Mouse (Mus musculus): ENCODE measurements around the gene Myo19. TPM values are rescaled to one million over a fixed set of nuclear protein-coding genes. Genes with fewer than 3 reads are reported as not detected.

The Myo19 gene
- polyA plus RNA-seq, 1 experiment from 2014 or later = 5.7 TPM

DNA sequence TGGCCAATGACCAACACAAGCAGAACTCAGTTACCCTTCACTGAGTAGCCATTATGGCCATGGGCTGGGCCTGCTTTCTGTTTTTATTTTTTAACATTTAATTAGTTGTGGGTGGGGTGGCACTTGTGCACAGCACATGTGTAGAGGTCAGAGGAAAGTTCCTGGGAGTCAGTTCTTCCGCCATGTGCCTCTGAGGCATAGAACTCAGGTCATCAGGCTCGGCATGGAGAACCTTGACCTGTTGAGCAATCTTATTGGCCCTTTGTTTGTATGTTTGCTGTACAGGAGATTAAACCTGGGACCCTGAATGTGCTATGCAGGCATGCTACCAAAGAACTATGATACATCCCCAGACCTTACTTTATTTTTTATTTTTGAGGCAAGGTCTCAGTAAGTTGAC, 9.5 kb downstream of the Myo19 start:
- no peaks in the 10 kb centered on the region for H3K9me3 ChIP-seq (ENCODE audit: control insufficient read depth, low read length)
- WGBS = 84% methylated on average over 2 of the region's 2 CpGs
- H3K9ac ChIP-seq (ENCODE audit: low read length) = no peak overlapping the region
- H3K4me1 ChIP-seq (replicated peaks; ENCODE audit: control insufficient read depth, insufficient read depth) = no peaks in the 10 kb centered on the region
- H3K36me3 ChIP-seq (ENCODE audit: control insufficient read depth, insufficient read depth, low read length) = peaks cover 21% of the 10 kb centered on the region
- no peak overlapping the region for H3K4me2 ChIP-seq (replicated peaks; ENCODE audit: low read depth)
- no peak overlapping the region for H3K4me3 ChIP-seq (ENCODE audit: low read depth, low read length)
- DNase-seq (ENCODE audit: low spot score) (no peak), ATAC-seq (ENCODE audit: low FRiP score, low TSS enrichment) (no peak)
- no peaks in the 10 kb centered on the region for H3K27me3 ChIP-seq (ENCODE audit: control insufficient read depth, insufficient read depth, low read length)
- TF ChIP-seq EP300 (optimal IDR thresholded peaks at IDR 0.05) = no peak
- no peak for TF ChIP-seq CTCF (IDR thresholded peaks at IDR 0.05; ENCODE audit: low read depth)
- no peak overlapping the region for H3K27ac ChIP-seq (replicated peaks)

DNA sequence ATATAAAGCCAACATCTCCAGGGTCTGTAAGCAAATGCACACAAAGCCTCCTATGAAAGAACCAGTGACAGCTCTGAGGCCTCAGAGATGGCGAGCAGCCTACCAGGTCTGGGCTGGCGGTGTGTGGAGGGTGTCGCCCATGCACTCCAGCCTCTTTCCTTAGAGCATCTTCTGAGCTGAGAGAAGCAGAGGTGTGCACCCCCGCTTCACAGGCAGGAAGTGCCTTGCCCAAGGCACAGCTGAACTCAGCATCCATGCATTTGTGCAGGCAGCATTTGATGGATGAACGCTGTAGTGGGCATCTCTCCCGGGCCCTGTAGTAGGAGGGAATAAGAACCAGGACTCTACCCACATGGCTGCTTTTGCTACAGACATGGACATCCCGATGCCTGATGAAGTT, 11.8 kb downstream of the Myo19 start:
- Histone ChIP-seq H3K4me1 (replicated peaks; ENCODE audit: control insufficient read depth, insufficient read depth) (no peaks in the 10 kb centered on the region), H3K4me3 (ENCODE audit: low read depth, low read length) (no peak overlapping the region), H3K27me3 (ENCODE audit: control insufficient read depth, insufficient read depth, low read length) (no peaks in the 10 kb centered on the region), H3K36me3 (ENCODE audit: control insufficient read depth, insufficient read depth, low read length) (peaks cover 15% of the 10 kb centered on the region), H3K27ac (replicated peaks) (no peak overlapping the region), H3K4me2 (replicated peaks; ENCODE audit: low read depth) (no peak overlapping the region), H3K9me3 (ENCODE audit: control insufficient read depth, low read length) (no peaks in the 10 kb centered on the region), H3K9ac (ENCODE audit: low read length) (no peak overlapping the region)
- WGBS = 94% methylated on average over 7 of the region's 7 CpGs
- TF ChIP-seq EP300 (optimal IDR thresholded peaks at IDR 0.05) (no peak), CTCF (IDR thresholded peaks at IDR 0.05; ENCODE audit: low read depth) (no peak)
- DNase-seq (ENCODE audit: low spot score) (no peak), ATAC-seq (ENCODE audit: low FRiP score, low TSS enrichment) (no peak)

DNA sequence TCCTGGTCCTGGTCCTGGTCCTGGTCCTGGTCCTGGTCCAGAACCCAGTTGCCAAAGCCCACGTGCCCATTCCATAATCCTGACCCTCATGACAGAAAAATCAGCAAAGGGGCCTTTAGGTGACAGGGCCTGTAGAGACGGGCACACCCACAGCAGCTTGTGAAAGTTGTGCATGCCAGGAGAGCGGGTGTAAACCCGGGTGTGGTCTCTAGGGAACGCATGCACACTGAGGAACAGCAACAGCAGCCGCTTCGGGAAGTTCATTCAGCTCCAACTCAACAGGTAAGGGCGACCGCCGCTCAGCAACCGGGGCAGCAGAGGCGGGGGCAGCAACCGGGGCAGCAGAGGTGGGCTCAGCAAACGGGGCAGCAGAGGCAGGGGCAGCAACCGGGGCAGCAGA, 13.2 kb downstream of the Myo19 start:
- peaks cover 16% of the 10 kb centered on the region; the same call in 1 of the 2 replicates for H3K36me3 ChIP-seq (ENCODE audit: control insufficient read depth, insufficient read depth, low read length)
- H3K27ac ChIP-seq (replicated peaks) = no peak overlapping the region
- DNase-seq (ENCODE audit: low spot score) (peak; percentile 32), ATAC-seq (ENCODE audit: low FRiP score, low TSS enrichment) (peak; percentile 50; the same call in 1 of the 2 replicates)
- H3K27me3 ChIP-seq (ENCODE audit: control insufficient read depth, insufficient read depth, low read length) = no peaks in the 10 kb centered on the region
- WGBS = 62% methylated on average over 15 of the region's 15 CpGs
- H3K9me3 ChIP-seq (ENCODE audit: control insufficient read depth, low read length) = no peaks in the 10 kb centered on the region
- no peak overlapping the region for H3K9ac ChIP-seq (ENCODE audit: low read length)
- no peaks in the 10 kb centered on the region for H3K4me1 ChIP-seq (replicated peaks; ENCODE audit: control insufficient read depth, insufficient read depth)
- no peak overlapping the region for H3K4me2 ChIP-seq (replicated peaks; ENCODE audit: low read depth)
- TF ChIP-seq CTCF (IDR thresholded peaks at IDR 0.05; ENCODE audit: low read depth) (no peak), EP300 (optimal IDR thresholded peaks at IDR 0.05) (no peak)
- H3K4me3 ChIP-seq (ENCODE audit: low read depth, low read length) = no peak overlapping the region

DNA sequence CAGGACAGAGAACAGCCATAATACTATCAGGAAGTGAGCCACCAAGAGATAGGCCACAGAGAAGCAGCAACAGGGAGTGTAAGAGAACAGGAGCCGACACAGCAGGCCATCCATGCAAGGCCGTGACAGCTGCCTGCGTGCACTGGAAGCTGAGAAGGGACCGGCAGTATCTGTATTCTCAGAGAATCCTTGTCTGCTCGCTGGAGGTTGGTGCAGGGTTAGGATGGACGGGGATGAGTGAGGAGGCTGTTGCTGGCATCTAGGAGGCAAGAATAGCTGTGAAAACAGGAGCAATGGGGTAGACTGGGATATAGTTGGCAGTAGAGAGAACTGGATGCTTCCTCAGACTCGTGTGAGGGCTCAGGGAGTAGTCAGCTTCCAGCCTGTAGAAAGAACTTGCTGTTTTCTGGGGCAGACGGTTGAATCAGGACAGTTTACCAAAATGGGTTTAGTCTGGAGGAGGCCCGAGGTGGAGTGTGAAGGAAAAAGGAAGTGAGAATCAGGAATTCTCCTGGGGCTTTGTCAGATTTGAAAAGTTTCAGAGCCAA, 24.7 kb downstream of the Myo19 start:
- no peak for DNase-seq (ENCODE audit: low spot score)
- ATAC-seq (ENCODE audit: low FRiP score, low TSS enrichment) = no peak
- no peak overlapping the region for H3K9ac ChIP-seq (ENCODE audit: low read length)
- no peaks in the 10 kb centered on the region for H3K4me1 ChIP-seq (replicated peaks; ENCODE audit: control insufficient read depth, insufficient read depth)
- H3K36me3 ChIP-seq (ENCODE audit: control insufficient read depth, insufficient read depth, low read length) = peaks cover 19% of the 10 kb centered on the region
- H3K27me3 ChIP-seq (ENCODE audit: control insufficient read depth, insufficient read depth, low read length) = no peaks in the 10 kb centered on the region
- 85% methylated on average over 9 of the region's 9 CpGs for WGBS
- no peak overlapping the region for H3K4me3 ChIP-seq (ENCODE audit: low read depth, low read length)
- no peak for TF ChIP-seq EP300 (optimal IDR thresholded peaks at IDR 0.05)
- no peak for TF ChIP-seq CTCF (IDR thresholded peaks at IDR 0.05; ENCODE audit: low read depth)
- H3K4me2 ChIP-seq (replicated peaks; ENCODE audit: low read depth) = no peak overlapping the region
- H3K9me3 ChIP-seq (ENCODE audit: control insufficient read depth, low read length) = no peaks in the 10 kb centered on the region
- no peak overlapping the region for H3K27ac ChIP-seq (replicated peaks)

DNA sequence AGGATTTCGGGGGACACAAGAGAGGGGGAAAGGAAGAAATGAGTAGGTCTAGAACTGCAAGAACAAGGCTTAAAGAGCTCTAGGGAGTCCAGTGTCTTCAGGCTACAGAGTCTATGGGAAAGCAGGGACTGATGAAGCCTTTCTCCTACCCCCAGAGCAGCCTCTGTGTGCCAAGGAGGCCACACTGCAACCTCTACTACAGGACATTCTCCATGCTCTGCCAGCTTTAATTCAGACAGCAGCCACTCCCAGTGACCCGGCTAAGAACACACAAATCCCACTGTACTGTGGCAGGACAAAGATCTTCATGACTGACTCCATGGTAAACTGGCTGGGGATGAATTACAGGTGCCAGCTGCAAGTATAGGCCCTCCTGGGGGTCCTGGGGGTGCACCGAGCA, 27.1 kb downstream of the Myo19 start:
- Histone ChIP-seq H3K27me3 (ENCODE audit: control insufficient read depth, insufficient read depth, low read length) (no peaks in the 10 kb centered on the region), H3K36me3 (ENCODE audit: control insufficient read depth, insufficient read depth, low read length) (peaks cover 22% of the 10 kb centered on the region), H3K9ac (ENCODE audit: low read length) (no peak overlapping the region), H3K27ac (replicated peaks) (no peak overlapping the region), H3K4me3 (ENCODE audit: low read depth, low read length) (no peak overlapping the region), H3K4me2 (replicated peaks; ENCODE audit: low read depth) (no peak overlapping the region), H3K4me1 (replicated peaks; ENCODE audit: control insufficient read depth, insufficient read depth) (no peaks in the 10 kb centered on the region), H3K9me3 (ENCODE audit: control insufficient read depth, low read length) (no peaks in the 10 kb centered on the region)
- ATAC-seq (ENCODE audit: low FRiP score, low TSS enrichment) = no peak
- DNase-seq (ENCODE audit: low spot score) = no peak
- TF ChIP-seq EP300 (optimal IDR thresholded peaks at IDR 0.05) = no peak
- no peak for TF ChIP-seq CTCF (IDR thresholded peaks at IDR 0.05; ENCODE audit: low read depth)
- 63% methylated on average over 3 of the region's 3 CpGs for WGBS

DNA sequence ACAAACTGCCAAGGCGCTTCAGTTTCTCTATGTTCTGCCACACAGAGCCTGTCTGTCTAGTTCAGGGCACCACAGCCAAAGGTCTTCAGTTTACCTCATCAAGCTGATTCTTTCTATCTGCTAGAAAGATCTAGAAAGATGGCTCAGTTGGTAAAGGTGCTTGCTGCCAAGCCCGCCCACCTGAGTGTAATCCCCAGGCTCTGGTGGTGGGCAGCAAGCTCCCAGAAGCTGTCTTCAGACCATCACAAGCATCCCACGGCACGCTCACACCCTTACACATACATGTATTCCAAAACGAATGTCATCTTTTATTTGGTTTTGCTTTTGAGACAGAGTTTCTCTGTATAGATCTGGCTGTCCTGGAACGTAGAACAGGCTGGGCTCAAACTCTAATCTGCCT, 28.5 kb downstream of the Myo19 start:
- H3K36me3 ChIP-seq (ENCODE audit: control insufficient read depth, insufficient read depth, low read length) = peaks cover 19% of the 10 kb centered on the region
- no peaks in the 10 kb centered on the region for H3K9me3 ChIP-seq (ENCODE audit: control insufficient read depth, low read length)
- no peak overlapping the region for H3K4me3 ChIP-seq (ENCODE audit: low read depth, low read length)
- no peak for ATAC-seq (ENCODE audit: low FRiP score, low TSS enrichment)
- no peak overlapping the region for H3K4me2 ChIP-seq (replicated peaks; ENCODE audit: low read depth)
- TF ChIP-seq EP300 (optimal IDR thresholded peaks at IDR 0.05) = no peak
- no peak for TF ChIP-seq CTCF (IDR thresholded peaks at IDR 0.05; ENCODE audit: low read depth)
- H3K9ac ChIP-seq (ENCODE audit: low read length) = no peak overlapping the region
- H3K27ac ChIP-seq (replicated peaks) = no peak overlapping the region
- H3K27me3 ChIP-seq (ENCODE audit: control insufficient read depth, insufficient read depth, low read length) = no peaks in the 10 kb centered on the region
- H3K4me1 ChIP-seq (replicated peaks; ENCODE audit: control insufficient read depth, insufficient read depth) = no peaks in the 10 kb centered on the region
- 88% methylated on average over 6 of the region's 6 CpGs for WGBS
- no peak for DNase-seq (ENCODE audit: low spot score)
